Mouse (Mus musculus): ENCODE results near the gene Gm17651.

Gm17651 gene

DNA sequence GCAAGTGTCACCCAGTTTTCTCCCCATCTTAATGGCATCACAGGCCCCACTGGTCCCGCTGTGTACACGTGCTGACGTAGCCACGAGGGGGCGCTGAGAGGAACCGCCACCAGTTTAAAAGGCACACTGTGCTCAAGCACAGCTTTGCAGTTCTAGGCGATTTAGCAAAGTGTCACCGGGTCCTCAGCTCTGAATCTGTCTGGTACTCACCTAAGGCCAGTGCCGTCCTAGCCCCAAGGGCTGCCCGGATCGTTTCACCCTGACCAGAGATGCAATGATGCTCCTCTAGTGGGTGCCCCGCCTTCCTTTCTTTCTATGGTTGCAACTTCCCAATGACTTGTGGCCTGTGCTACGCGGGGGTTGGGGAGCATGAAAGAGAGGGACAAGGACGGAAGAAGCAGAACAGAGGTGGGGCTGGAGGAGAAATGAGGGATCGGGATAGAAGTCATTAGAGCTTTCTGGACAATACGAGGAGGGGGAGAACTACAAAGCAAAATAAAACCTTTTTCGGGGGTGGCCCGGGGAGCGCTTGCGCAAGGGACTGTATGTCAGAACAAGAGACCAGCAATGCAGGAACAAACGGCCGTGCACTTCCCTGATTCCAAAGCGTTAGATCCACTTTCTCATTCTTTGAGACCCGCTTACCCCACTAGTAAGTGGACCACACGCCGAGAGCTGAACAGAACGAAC is 6.3 kb upstream of the Gm17651 start:
- 8% methylated on average over 28 of the region's 28 CpGs for WGBS

DNA sequence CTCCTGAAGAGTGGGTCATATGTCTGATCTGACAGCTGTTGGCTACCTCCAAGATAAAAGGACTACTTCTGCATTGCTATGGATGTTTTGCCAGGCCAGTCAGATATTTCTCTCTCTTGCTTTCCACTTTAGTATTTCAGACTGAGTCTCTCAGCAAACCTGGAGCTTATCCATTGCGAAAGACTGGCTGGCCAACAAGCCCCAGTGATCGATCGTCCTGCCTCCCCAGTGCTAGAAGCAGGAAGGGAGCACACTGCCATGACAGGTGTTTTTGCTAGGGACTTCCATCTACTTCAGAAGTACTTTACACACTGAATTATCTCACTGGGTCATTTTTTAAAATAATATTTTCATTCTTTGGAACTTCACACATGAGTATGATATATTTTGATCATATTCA is 3.9 kb upstream of the Gm17651 start:
- 87% methylated on average over 3 of the region's 3 CpGs for WGBS

DNA sequence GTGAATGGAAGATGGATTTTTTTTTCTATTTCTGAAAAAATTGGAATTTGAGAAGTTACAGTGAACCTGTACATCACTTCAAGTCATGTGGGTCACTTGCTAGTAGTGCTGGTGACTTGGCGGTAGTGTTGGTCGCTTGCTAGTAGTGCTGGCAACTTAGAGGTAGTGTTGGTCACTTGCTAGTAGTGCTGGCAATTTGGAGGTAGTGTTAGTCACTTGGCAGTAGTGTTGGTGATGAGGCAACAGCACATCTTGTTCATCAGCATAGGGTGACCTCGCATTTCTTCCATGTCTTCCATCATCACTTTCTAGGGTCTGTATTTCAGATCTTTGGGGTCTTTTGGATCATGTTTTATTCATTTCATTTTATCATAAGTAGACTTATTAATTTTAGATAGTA is 1.6 kb upstream of the Gm17651 start:
- WGBS: 94% methylated on average over 3 of the region's 3 CpGs

DNA sequence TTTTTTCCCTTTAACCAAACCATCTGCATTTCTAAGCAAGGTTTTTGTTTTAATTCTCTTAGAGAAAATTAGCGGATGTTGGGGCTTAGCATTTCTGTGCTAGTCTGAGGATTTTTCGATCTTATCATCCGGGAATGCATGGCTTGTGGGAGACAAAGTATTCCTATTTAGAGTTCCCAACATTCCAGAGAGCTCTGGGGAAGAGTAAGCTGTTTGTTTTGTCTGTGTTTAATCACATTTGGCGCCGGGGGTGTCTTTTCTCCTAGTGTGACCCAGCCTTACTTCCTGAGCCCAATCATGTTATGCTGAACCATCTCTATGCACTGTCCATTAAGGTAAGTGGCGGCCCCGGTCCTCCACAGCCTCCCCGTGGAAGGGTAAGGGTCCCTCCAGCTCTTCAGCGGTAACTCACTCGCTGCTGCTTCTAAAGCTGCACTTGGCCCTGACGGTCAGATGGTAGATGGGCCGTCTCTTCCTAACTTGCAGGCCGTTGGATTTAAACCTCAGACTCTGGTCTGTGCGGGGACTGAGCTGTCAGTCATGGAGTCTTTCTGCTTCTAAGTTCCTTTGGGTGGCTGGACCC is 7.3 kb downstream of the Gm17651 start:
- WGBS: 83% methylated on average over 14 of the region's 14 CpGs

DNA sequence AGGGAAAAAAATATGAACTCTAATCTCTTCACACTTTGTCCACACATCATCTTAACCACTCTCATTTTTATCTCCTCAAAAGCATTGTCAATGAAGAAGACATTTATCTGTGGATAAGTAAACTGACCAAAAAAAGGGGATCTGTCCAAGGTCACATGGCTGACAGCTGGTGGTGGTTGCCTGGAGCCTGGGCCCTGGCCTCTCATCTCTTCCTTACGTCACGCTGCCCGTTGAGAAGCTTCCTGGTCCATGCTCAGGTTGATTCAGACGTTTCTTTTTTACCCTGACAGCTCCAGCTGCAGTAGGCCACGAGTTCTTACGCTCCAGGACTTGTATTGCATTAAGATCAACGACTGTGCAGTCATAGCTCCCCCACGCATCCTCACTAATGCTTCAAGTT is 8.3 kb downstream of the Gm17651 start:
- WGBS: 78% methylated on average over 8 of the region's 8 CpGs

DNA sequence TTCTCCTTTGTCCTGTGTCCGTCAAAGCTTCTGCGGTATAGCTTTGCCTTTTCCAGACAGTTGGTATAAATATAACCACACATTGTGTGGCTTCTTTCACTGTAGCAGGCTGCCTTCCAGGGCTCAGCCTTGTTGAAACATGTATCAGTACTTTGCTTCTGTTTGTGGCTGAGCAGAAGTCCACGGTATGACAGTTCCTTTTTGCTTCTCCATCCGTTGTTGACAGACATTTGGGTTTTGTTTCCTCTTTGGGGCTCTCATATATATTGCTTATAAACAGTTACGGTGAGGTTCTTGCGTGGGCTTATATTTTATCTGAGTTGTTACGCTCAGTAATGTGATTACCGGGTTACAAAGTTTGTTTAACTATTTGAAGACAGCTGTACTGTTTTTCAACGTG is 9.0 kb downstream of the Gm17651 start:
- WGBS: 72% methylated on average over 9 of the region's 9 CpGs

DNA sequence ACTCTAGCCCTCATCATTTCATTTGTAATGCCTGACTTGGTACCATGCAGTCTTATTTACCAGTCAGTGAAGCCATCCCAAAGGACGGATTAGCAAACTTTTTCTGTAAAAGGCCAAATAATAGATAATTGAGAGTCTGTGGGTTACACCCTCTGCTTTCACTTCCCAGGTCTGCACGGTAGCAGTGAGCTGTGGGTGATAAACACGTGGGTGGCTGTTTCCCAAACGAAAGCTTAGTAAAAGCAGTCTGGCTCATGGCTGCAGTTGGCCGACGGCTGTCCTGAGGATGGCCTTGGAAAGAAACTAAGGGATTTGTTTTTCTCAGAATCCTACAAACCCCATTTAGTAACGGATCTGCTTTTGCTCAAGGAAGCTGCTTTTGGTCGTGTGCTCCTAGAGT is 13.3 kb downstream of the Gm17651 start:
- 35% methylated on average over 8 of the region's 8 CpGs for WGBS

DNA sequence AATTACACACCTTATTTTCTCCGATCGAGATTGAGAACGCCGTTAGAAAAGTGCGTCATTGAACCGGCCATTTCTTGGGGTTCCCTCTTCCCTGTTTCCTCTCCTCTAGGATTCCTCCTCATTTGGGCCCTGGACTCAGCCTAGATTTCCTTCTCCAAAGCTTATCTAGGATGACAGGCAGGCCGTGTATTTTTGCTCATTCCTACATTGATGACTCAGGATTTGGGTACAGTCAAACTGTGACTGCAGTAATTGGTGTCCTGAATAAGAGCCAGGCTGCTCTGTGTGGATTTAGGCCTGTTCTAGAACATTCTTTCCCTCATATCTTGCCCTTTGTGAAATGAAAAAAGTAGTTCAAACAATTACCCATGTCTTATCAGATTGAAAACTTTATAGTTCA is 14.7 kb downstream of the Gm17651 start:
- WGBS: 74% methylated on average over 7 of the region's 7 CpGs

DNA sequence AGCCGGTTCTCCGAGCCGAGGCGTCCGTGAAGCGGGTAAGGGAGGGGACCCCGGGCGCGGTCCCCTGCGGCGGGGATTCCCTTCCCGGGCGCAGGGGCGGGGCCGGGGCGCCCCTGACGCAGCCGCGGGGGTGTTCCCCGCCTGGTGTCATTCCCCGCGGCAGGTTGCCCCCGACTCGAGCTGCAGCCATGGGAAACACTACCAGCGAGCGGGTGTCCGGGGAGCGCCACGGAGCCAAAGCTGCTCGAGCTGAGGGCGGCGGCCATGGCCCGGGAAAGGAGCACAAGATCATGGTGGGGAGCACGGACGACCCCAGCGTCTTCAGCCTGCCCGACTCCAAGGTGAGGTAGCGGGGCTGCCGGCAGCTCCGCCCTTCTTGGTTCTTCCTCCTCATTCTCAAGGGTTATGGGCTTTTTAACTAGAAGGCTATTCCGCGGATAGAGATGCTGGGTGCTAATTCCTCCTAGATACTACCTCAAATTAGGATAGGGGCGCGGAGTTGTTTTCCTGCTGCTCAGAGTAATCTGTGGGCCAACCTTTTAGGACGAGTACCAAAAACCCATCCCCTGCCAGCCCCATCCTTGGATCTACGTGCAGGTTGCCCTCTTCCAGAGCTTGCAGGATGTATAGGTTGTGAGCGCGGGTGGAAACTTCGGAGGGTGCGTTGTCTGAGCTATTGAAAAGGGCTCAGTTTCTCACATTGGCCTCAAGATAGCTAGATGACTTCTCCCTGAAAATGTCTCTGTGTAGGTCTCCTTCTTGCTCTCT is 15.9 kb downstream of the Gm17651 start:
- WGBS: under 1% methylated on average over 48 of the region's 50 CpGs

DNA sequence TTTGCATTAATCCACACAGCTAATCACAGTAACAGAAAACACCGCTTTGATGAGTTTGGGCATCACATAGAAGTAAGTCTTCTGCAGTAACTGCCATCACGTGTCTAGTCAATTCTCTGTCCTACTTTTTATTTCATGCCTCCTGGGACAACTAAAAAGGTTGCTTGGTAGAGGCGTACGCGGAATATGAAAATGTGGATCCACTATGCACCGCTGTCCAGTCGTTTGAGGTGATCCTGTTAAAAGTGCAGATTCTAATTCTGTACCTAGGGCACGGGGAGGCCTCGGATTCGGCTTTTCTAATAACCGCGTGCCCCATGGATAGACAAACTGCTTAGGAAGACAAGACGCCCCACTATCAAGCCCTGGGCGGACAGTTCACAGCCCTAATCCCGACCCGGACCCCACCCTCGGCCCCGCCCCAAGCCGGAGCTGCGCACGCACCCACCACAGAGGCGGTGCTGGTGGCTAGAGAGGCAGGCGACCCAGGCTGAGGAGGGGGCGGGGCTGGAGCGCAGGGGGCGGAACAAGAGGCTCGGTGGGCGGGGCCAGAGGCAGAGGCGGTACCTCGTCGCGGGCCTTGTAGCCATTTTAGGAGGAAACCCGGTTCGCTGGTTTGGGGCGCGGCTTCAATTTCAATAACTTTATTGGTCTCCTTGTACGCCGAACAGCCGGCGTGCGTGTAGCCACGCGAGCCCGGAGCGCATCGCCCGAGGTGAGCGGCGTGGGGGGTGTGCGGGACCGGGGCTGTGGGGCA is 16.7 kb downstream of the Gm17651 start, which contains the start of gene Prkab2:
Gene Prkab2, plus strand, starts transcription at position 539 of the 757 bp plus-strand sequence.
- 1% methylated on average over 51 of the region's 51 CpGs for WGBS

DNA sequence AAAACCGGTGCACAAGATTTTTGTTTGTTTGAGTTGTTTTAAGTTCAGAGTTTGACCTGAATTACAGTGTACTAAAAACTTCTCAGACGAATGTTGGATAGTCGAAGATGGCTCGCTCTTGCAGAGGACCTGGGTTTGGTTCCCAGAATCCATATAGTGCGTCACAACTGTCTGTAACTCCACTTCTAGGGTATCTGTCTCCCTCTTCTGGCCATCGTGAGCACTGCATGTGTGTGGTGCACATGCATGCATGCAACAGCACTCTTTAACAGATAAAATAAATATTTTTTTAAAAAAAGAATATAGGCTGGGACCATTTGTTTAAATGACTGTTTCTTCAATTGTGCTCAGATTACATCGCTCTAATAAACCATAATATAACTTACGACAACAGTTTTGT is 19.6 kb downstream of the Gm17651 start:
- 87% methylated on average over 8 of the region's 8 CpGs for WGBS

DNA sequence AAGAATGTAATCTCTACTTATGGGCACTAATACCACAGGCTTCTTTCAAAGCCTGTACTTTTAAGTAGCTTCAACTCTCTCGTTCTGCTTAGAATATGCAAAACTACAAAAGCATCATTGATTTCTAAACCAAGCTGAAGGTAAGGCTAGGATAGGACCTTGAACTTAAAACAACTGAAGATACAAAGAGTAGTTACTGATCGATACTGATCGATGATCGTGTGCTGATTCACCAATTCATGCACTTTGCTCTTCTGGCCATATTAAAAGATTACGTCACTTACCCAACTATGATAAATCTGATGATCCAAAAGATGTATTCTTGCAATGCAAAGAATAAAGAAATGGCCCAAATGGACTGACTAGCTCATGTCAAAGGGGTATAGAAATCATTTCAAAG is 20.7 kb downstream of the Gm17651 start:
- 94% methylated on average over 5 of the region's 5 CpGs for WGBS

DNA sequence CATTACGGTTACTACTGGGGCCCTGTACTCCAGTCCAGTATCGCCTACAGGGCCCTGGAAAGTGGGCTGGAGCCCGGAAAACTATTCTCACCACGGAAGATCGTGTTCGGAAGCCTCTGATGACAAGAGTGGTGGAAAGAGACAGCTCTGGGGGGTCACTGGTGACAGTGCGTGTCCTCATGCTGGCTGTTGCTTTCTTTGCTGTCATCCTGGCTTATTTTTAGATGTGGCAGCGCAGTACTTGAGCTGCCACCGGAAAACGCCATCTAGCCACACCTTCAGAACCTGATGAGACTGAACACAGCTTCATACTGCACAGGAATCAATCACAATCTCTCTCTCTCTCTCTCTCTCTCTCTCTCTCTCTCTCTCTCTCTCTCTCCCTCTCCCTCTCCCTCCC is 22.9 kb downstream of the Gm17651 start:
- 83% methylated on average over 10 of the region's 10 CpGs for WGBS

DNA sequence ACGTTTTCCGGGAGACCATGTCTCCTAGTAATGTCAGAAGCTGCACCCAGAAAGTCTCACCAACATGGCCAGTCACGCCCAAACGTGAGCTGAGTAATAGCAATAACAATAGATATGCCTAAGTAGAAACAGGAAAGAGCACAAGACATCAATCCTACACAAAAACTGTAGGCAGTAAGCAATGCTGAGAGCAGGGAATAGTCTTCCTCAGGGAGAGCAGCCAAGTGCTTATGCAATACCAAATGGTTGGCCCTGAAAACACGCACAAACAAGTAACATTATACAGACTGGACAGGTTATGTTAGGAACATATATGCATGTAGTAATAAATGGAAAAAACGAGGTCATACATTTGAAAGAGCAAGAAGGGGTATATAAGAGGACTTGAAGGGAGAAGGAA is 25.0 kb downstream of the Gm17651 start:
- WGBS: 66% methylated on average over 6 of the region's 6 CpGs

DNA sequence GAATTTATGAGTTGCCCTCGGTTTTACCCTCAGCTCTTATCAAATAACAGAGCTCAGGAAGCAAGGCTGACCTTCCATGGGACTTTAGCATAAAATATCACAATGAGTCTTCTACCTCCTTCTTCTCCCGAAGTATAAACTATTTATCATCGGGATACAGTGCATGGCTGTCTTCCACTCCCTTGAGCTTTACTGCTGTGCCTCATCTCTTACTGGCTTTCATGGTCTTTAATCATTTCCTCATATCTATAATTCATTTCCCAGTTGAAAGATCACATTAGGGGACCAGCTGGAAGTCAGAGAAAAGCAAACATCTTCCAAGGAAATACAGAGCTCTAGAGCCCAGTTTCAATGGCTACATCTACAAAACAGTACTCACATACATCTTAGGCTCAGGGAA is 25.5 kb downstream of the Gm17651 start:
- 74% methylated on average over 3 of the region's 3 CpGs for WGBS

DNA sequence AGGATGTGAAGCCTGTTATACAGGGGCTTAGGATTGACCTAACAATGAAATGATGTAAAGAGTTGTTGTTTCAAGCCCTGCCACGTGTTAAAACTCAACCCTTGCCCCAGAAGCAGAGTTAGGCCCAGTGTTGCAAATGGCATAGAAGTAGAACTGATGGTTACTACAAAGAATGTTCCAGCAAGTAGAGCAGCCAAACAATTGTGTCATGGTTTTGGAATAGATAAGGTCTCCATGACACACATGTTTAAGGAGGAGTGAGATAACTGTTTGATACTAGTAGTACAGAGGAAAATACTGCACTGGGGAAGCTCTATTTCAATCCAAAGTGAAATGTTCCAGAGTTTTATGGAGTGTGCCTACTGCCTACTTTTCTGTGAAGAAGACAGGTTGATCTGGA is 26.0 kb downstream of the Gm17651 start:
- WGBS: 45% methylated on average over 1 of the region's 1 CpGs

DNA sequence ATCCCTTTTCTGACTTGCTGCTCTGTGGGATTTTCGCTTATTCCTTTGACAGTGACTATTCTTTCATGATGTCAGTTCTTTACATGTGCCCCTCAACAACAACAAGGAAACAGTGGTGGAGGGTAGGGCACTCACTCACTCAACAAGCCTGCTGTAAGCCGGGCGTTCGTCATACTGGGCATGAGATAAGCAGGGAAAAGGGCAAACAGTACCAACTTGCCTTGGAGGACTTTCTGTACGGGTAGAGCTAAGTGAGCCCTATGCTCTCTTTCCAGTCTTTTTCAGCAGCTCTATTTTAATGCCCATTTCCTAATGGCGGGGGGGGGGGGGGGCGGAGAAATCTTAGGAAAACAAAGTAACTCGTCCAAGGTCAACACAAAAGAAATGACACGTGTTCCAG is 32.5 kb downstream of the Gm17651 start:
- WGBS: 89% methylated on average over 9 of the region's 9 CpGs

DNA sequence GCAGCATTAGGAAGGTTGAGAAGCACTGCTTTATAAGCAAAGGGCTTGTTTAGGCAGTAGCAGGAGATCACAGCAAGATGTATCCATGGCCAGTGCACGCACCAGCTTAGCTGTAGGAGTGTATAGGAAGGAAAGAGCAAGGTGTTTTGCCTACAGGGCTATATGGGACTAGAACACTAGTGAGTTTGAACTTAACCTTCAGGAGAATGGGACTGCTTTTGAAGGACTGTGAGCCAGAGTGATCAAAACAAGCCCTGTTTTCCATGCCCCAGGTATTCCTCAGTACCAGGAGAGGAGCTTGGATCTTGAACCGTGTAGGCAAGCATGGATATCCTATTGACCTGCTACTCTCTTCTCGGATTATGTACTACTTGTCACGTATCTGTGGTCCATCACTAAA is 33.1 kb downstream of the Gm17651 start:
- WGBS: 90% methylated on average over 4 of the region's 4 CpGs

DNA sequence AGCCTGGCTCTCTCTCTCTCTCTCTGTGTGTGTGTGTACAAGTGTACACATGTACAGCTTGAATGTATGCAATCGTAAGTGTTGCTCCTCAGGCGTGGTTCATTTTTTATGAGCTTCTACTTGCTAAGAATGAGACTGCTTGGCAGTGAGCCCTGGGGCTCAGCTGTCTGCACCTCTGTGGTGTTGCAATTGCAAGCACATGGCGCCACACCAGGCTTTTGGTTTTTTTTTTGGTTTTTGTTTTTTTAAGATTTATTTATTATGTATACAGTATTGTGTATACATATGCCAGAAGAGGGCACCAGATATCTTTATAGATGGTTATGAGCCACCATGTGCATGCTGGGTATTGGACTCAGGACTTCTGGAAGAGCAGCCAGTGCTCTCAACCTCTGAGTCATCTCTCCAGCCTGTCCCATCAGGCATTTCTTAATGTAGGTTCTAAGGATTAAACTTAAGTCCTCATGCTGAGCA is 40.2 kb downstream of the Gm17651 start:
- WGBS: 52% methylated on average over 3 of the region's 3 CpGs

DNA sequence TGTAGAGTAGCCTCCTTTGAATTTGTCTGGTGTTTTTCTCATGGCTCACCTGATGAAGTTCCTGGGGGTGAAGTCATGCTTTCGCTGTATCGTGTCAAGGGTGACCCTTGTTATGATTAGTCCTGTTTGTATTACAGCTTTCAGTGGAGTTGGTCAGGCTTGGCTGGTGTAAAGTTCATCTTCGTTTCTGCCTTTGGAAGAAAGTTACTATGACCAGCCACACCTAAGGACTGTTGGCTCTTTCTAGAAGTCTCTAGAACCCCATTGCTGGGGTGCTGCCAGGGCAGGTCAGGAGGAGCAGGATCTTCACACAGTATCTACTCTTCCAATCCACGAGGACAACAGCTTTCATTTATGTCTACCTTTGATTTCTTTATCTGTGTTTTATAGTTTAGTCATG is 41.0 kb downstream of the Gm17651 start:
- WGBS: 83% methylated on average over 4 of the region's 4 CpGs

DNA sequence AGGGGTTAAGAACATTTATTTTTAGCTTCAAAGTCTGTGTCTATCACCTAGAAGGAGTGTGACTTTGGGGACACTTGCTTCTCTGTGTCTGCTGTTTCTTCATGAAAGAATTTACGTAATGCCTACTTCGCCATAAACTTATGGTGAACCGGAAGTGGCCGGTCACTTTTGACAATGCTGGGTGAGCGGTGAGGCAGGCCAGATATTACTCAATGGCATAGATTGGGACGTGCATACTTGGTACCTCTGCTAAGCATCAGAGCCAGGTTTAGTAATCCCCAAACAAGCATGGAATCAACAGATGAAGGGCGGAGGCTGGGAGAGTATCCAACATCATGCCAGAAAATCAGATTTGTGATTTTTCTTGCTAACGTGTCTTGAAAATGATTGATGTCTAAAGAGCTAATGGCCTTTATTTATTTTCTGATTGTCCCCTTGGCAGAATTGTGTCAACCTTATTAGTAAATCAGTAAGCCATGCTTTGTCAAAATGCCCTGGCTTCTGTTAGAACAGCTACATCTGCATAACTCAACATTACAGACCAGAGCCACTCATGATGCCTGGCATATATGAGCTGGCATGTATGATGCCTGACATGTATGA is 43.1 kb downstream of the Gm17651 start:
- 89% methylated on average over 8 of the region's 8 CpGs for WGBS

DNA sequence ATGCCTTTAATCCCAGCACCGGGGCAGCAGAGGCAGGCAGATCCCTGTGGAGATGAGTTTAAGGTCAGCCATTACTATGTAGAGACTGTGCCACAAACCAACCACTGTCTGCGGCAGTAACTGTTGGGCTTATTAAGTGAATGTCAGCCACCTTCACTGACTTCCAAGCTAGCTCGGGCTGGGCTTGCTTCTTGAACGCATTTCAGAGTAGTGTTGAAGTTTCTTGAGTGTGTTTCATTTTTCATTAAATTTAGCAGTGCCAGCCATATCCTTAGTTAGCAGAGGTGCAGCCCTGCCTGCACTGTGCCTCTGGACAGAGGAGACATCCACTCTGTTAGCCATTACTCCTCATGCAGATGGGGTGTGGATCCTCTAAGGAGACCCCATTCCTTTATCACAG is 43.7 kb downstream of the Gm17651 start:
- 100% methylated on average over 4 of the region's 4 CpGs for WGBS

All from cerebral cortex, adult 2 months (tissue).